Mouse (Mus musculus) lung, postnatal 36 days (tissue): ENCODE data around the gene Atxn1.

Experiments used
- DNase-seq: peaks from one replicate; pipeline ENCODE4 v3.0.0; 2022; ENCODE audit warnings: mixed read lengths

The Atxn1 gene

DNA sequence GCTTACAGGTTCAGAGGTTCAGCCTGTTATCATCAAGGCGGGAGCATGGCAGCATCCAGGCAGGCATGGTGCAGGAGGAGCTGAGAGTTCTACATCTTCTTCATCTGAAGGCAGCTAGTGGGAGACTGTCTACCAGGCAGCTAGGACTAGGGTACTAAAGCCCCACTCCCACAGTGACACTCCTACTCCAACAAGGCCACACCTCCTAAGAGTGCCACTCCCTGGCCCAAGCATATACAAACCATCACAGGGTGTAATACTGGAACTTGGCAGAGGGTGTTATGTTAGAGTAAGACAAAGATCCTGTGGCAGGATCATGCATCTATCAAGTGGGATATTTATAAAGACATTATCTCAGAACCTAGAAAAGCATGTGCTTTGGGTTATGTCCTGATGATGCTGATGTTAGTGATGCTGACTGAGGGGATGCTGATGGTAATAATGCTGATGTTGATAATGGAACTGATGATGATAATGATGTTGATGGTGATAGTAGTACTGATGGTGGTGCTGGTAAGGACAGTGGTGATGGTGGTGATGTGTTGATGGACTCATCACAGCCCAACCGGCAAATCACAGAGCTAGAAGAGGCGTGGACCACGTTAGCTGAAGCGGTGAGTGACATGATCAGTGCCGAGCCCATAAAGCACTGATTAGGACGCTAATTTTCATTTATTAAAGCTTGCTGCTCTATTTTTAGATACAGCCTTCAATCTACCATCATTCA is 142.9 kb downstream of the Atxn1 start:
- DNase-seq, result no peak

DNA sequence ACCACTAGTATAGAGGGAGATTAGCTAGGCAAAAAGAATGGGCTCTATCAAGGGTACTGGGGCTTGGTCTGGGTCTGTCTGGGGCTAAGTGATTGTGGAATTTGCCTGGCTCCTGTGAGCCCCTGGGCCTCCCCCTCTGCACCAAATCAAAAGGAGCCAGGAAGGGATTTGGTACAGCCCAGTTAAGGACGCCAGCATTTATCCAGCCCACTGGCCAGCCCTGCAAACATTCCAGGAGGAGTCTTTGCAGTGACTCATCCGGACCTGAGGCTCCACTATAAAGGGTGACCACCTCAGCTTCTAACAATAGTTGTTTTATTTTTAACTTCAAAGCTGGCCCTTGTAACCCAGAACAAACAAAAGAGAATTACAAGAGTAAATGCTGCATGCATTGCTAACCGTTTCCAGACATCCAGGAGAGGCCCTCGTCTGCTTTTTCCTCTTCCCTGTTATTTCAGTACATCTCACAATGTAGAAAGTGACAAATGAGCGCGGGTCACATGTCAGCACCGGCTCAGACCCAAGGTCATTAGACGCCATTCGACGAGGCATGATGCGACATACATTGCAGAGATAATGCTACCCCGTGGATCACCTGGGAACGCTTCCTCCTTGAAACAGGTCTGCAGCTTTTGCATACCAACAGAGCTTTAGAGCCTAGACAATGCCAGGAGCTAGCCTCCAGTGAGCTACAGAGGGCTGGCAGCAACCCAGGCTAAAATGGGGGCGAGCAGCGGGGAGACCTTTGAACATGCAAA is 144.2 kb downstream of the Atxn1 start:
- peak; percentile 16 for DNase-seq

GRCm38 (mm10) chr13:45816670-45817069 is 148.1 kb downstream of the Atxn1 start:
- DNase-seq, result no peak

DNA sequence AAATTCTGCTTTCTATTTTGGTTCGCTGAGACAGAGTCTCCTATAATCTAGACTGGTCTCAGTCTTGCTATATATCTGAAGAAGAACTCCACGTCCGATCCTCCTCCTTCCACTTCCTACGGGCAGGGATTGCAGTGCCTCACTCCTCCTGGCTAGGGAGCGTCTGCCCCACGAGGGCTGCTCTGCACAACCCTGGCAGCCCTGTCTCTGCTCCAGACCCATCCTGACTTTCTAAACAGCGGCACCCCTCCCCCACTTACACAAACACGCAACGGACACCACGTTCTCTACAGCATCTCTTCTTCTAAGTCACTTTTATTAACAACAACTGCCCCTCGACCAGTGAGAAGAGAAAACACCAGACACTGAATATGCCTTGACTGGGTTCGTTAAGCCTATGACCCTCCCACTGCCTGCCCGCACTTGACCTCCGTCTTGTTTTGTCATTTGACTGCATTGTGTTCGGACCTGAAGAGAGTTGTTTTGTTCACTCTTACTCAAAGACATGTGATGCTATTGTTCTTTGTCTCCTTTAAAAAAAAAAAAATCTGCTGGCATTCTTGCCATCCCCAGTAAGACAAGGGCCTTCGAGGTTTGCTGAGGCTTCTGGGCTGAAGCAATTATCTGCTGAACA is 154.9 kb downstream of the Atxn1 start:
- no peak for DNase-seq

- peak; percentile 47 for DNase-seq
Measured at GRCm38 (mm10) chr13:45807593-45808043, 157.2 kb downstream of the Atxn1 start.

GRCm38 (mm10) chr13:45806600-45807525 is 157.9 kb downstream of the Atxn1 start:
- no peak for DNase-seq

DNA sequence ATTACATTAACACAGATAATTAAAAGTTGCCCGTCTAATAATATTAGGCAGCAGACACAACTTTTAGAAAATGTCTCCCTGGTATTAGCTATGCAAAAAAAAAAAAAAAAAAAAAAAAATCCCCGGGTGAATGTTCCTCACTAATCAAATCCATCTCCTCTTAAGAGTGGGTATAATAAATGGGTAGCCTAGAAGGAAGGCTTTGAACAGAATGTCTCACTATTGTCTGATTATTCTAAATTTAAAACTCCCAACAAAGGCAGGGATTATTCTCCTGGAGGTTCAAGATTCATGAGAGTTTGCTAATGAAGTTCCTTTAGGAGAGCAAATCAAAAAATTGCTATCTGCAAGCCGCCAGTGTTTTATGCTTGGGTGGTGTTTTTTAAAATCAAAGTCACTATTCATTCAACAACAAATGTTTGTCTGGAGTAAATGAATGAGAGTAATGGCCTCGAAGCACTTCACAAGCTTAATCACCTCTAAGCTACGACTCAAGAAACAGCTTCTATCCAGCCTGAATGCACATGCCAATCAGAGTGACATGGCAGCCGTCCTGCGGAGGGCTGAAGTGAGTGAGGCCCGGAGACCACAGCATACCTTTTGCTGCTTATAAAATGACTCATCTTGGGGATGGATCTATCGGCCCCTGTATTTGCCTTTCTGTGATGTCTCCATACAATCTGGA is 158.8 kb downstream of the Atxn1 start:
- DNase-seq, result no peak

GRCm38 (mm10) chr13:45802620-45803410 is 162.0 kb downstream of the Atxn1 start:
- DNase-seq, result peak; percentile 58

DNA sequence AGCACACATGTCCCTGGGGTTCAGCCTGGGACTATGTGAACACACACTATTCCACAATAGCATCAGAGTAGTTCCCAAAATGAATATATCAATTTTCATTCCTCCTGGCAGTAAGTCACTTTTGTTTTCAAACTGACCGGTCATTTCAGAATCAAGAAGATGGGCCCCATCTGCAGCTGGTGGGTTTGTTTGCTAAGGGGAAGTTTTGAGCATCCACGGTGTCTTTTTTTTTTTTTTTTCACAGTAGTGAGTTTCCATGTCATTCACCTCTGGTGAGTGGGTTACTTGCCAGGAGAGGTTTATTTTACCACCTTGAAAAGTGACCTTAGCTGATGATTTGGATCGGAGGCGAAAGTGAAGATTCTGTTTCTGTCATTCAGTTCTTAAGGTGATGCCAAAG is 166.6 kb downstream of the Atxn1 start:
- no peak for DNase-seq

GRCm38 (mm10) chr13:45797696-45798095 is 167.1 kb downstream of the Atxn1 start:
- DNase-seq, result no peak

GRCm38 (mm10) chr13:45796286-45796685 is 168.5 kb downstream of the Atxn1 start:
- no peak for DNase-seq

- DNase-seq, result peak; percentile 29
Measured at GRCm38 (mm10) chr13:45793796-45794195, 171.0 kb downstream of the Atxn1 start.

GRCm38 (mm10) chr13:45786409-45786808 is 178.4 kb downstream of the Atxn1 start:
- DNase-seq, result peak; percentile 37

DNA sequence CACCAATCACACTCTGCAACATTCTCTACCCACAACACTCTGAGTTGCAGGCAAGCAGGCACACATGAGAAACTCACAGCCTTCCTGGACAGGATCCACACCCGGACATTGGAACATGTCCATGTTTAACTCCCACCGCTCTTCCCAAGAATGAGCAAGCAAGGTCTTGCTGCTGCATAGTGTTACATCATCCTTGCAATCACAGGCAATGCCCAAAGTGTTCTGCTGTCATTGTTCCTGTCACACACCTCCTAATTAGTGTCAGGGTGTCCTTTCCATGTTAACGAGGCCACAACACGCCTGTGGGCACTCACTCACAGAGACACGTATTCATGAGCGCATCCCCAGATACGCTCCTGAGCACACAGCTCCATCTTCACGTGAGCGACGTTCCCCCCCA is 181.1 kb downstream of the Atxn1 start:
- peak; percentile 17 for DNase-seq

- no peak for DNase-seq
Measured at GRCm38 (mm10) chr13:45778750-45779149, 186.1 kb downstream of the Atxn1 start.

DNA sequence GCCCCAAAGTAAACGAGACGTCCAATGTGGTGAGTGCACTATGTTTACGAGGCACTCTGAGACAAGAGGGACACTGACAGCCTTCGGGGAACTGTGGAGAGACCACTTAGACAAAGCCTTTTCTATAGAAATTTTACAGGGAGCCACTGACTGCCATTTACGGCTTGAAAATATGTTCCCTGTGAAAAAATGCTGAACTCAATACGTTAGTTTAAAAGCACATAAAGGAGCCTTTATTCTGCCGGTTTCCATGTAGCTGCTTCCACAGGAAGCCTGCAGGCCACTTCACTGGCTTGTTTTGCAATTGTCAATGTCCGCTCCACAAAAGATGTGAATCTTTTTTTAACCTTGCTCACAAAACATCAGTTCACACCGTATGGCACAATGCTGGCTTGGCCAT is 186.6 kb downstream of the Atxn1 start:
- no peak for DNase-seq

DNA sequence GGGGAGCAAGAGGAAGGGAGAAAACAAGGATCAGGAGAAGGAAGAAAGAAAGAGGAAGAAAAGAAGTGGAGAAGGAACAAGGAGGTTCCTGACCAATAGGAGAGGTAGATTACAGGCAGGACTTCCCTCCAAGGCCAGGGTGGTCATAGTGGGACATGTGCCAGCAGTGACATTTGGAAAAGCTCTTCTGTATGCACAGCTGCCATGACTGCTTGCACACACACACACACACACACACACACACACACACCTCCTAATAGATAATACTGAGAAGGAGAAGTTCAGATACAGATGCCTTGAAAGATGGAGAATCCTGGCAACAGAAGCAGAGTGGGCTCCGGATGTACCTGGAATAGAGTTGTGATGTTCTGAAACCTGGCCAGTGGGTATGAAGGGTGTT is 189.3 kb downstream of the Atxn1 start:
- no peak for DNase-seq

DNA sequence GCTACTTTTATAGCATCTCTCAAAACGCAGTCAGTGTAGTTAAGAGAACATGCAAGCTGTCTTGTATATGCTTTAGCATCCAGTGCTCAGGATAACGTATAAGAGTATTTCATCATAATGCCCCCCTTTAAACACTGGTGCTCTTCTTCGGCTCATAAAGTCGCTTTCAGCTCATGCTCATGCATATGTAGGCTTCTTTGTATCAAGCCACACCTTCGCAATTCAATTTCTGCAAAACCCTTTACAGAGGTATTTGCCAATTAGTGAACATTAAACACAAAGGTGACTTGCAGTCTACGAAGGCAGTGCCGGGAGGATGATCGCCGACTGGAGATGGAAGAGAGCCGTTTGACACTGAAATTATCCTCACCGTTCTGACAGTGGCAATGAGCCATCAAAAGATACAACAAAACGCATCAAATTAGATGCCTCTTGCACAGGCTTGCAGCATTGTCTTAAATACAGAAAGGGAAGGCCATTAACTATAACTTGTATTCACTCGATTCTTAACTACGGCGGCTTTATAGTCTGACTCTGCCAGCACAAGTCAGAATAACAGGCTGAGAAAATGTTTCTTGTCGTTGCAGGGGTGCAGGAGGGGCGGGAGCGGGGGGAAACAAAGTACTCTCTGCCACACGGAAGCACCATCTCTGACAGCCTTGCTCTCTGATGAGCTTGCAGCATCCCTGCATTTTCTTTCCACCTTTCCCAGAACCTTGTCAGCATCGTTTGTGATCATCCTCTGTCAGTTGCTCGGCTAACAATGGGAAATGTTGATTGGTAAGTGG is 191.2 kb downstream of the Atxn1 start:
- DNase-seq, result no peak

GRCm38 (mm10) chr13:45769757-45770156 is 195.1 kb downstream of the Atxn1 start:
- DNase-seq, result no peak

GRCm38 (mm10) chr13:45768250-45768649 is 196.6 kb downstream of the Atxn1 start:
- no peak for DNase-seq
